Comparison of ENCODE assay signal across 8 mouse cellular contexts in genomic region chr15:88890751-88891675, GRCm38 (mm10). TPM values are rescaled to one million over a fixed set of nuclear protein-coding genes. Genes with fewer than 3 reads are reported as not detected.
DNase-seq lines count a peak whose midpoint lies in the region; ATAC-seq and TF ChIP-seq lines count a peak whose summit lies in the region.

No protein-coding gene starts in this region.

- peaks cover 24% of the 10 kb centered on the region for H3K27me3 ChIP-seq in heart, embryonic 13.5 days (replicated peaks)
- no peaks in the 10 kb centered on the region for H3K27me3 ChIP-seq in kidney, embryonic 16.5 days (ENCODE audit: insufficient read depth, low read length)
- H3K27me3 ChIP-seq in liver, embryonic 11.5 days (replicated peaks; ENCODE audit: control insufficient read depth, insufficient read depth, low read length): peaks cover 3% of the 10 kb centered on the region; the same call in 1 of the 2 replicates
- H3K27me3 ChIP-seq in myocyte (ENCODE audit: control insufficient read depth, insufficient read depth, insufficient read length): peaks cover 25% of the 10 kb centered on the region
- H3K27me3 ChIP-seq in stomach, embryonic 14.5 days (ENCODE audit: control insufficient read depth, insufficient read depth, low read length): no peaks in the 10 kb centered on the region

- H3K4me2 ChIP-seq in heart, embryonic 13.5 days: peak overlapping the region; percentile 99
- H3K4me2 ChIP-seq in kidney, embryonic 16.5 days (replicated peaks; ENCODE audit: low read depth, low read length): peak overlapping the region; percentile 98
- H3K4me2 ChIP-seq in liver, embryonic 11.5 days: peak overlapping the region; percentile 97
- H3K4me2 ChIP-seq in myocyte (ENCODE audit: low read depth): peak overlapping the region; percentile 78
- peak overlapping the region; percentile 94 for H3K4me2 ChIP-seq in stomach, embryonic 14.5 days (replicated peaks; ENCODE audit: low read depth, low read length)

- H3K9ac ChIP-seq in heart, embryonic 13.5 days: peak overlapping the region; percentile 83
- H3K9ac ChIP-seq in kidney, embryonic 16.5 days (replicated peaks; ENCODE audit: low read length): peak overlapping the region; percentile 71
- H3K9ac ChIP-seq in liver, embryonic 11.5 days (ENCODE audit: low read depth, low read length): peak overlapping the region; percentile 60
- H3K9ac ChIP-seq in stomach, embryonic 14.5 days (replicated peaks; ENCODE audit: low read depth, low read length): peak overlapping the region; percentile 55; the same call in 1 of the 2 replicates

- peak; percentile 83 for DNase-seq in CD4-positive helper T cell, adult 2 months (ENCODE audit: low read depth, low spot score)
- DNase-seq in brain, embryonic 14.5 days (ENCODE audit: low read depth): peak; percentile 90
- DNase-seq in liver, embryonic 11.5 days (ENCODE audit: low spot score): peak; percentile 82

- H3K27ac ChIP-seq in embryonic fibroblast, embryonic 13.5 days (ENCODE audit: insufficient read depth, low read length): no peak overlapping the region
- no peak overlapping the region for H3K27ac ChIP-seq in heart, embryonic 13.5 days (replicated peaks)
- no peak overlapping the region for H3K27ac ChIP-seq in kidney, embryonic 16.5 days (ENCODE audit: low read length)
- H3K27ac ChIP-seq in liver, embryonic 11.5 days (ENCODE audit: low read depth, low read length): no peak overlapping the region
- no peak overlapping the region for H3K27ac ChIP-seq in stomach, embryonic 14.5 days (ENCODE audit: low read length)

- no peaks in the 10 kb centered on the region for H3K36me3 ChIP-seq in heart, embryonic 13.5 days
- no peaks in the 10 kb centered on the region for H3K36me3 ChIP-seq in kidney, embryonic 16.5 days (ENCODE audit: insufficient read depth, low read length)
- no peaks in the 10 kb centered on the region for H3K36me3 ChIP-seq in liver, embryonic 11.5 days (ENCODE audit: control insufficient read depth, insufficient read depth, low read length)
- no peaks in the 10 kb centered on the region for H3K36me3 ChIP-seq in myocyte (ENCODE audit: control insufficient read depth, insufficient read depth)
- no peaks in the 10 kb centered on the region for H3K36me3 ChIP-seq in stomach, embryonic 14.5 days (ENCODE audit: control insufficient read depth, insufficient read depth, low read length)

- peak overlapping the region; percentile 41 for H3K4me3 ChIP-seq in embryonic fibroblast, embryonic 13.5 days (ENCODE audit: insufficient read depth, low read length)
- peak overlapping the region; percentile 65 for H3K4me3 ChIP-seq in heart, embryonic 13.5 days
- peak overlapping the region; percentile 57 for H3K4me3 ChIP-seq in kidney, embryonic 16.5 days (ENCODE audit: low read length)
- H3K4me3 ChIP-seq in liver, embryonic 11.5 days (ENCODE audit: low read depth, low read length): peak overlapping the region; percentile 59
- no peak overlapping the region for H3K4me3 ChIP-seq in myocyte
- H3K4me3 ChIP-seq in stomach, embryonic 14.5 days (ENCODE audit: low read depth, low read length): peak overlapping the region; percentile 43

- no peak overlapping the region for H3ac ChIP-seq in myocyte (ENCODE audit: control insufficient read depth, insufficient read length)

- no peaks in the 10 kb centered on the region for H3K9me3 ChIP-seq in heart, embryonic 13.5 days
- H3K9me3 ChIP-seq in kidney, embryonic 16.5 days (ENCODE audit: low read length): no peaks in the 10 kb centered on the region
- H3K9me3 ChIP-seq in liver, embryonic 11.5 days (ENCODE audit: control insufficient read depth, low read length): no peaks in the 10 kb centered on the region
- H3K9me3 ChIP-seq in stomach, embryonic 14.5 days (ENCODE audit: control insufficient read depth, low read depth, low read length): no peaks in the 10 kb centered on the region

- TF ChIP-seq CTCF in brain, embryonic 14.5 days (IDR thresholded peaks at IDR 0.05; ENCODE audit: borderline replicate concordance, extremely low read depth, insufficient read depth, insufficient read length): no peak
- no peak for TF ChIP-seq CTCF in embryonic fibroblast, embryonic 13.5 days (IDR thresholded peaks at IDR 0.05; ENCODE audit: borderline replicate concordance, insufficient read depth, low read length)

- no peaks in the 10 kb centered on the region for H3K4me1 ChIP-seq in embryonic fibroblast, embryonic 13.5 days (ENCODE audit: control insufficient read depth, insufficient read depth, low read length)
- peaks cover 14% of the 10 kb centered on the region for H3K4me1 ChIP-seq in heart, embryonic 13.5 days
- peaks cover 3% of the 10 kb centered on the region for H3K4me1 ChIP-seq in kidney, embryonic 16.5 days (ENCODE audit: insufficient read depth, low read length)
- H3K4me1 ChIP-seq in liver, embryonic 11.5 days (replicated peaks; ENCODE audit: control insufficient read depth, insufficient read depth, low read length): peaks cover 7% of the 10 kb centered on the region
- no peaks in the 10 kb centered on the region for H3K4me1 ChIP-seq in stomach, embryonic 14.5 days (ENCODE audit: control insufficient read depth, insufficient read depth, low read length)

- ATAC-seq in heart, embryonic 13.5 days (ENCODE audit: extremely low read depth, insufficient number of reproducible peaks, low FRiP score, low TSS enrichment): peak; percentile 67
- peak; percentile 93 for ATAC-seq in kidney, embryonic 16.5 days (ENCODE audit: low FRiP score, low TSS enrichment)
- peak; percentile 90 for ATAC-seq in liver, embryonic 11.5 days (replicated peaks; ENCODE audit: low FRiP score)
- peak; percentile 93 for ATAC-seq in stomach, embryonic 14.5 days (ENCODE audit: insufficient number of reproducible peaks, insufficient read depth, low FRiP score, low read depth)

- 0 out of 2 replicates have a peak, but pooled peaks have one; percentile 20 for TF ChIP-seq POLR2A in brain, embryonic 14.5 days (IDR thresholded peaks at IDR 0.05; ENCODE audit: borderline replicate concordance, extremely low read depth, insufficient read depth, insufficient read length, poor library complexity, severe bottlenecking)
- peak; percentile 85 for TF ChIP-seq POLR2A in embryonic fibroblast, embryonic 13.5 days (IDR thresholded peaks at IDR 0.05; ENCODE audit: low read depth, low read length)
- no peak for TF ChIP-seq POLR2A in myocyte (IDR thresholded peaks at IDR 0.05; ENCODE audit: insufficient read length, low read depth)

- 2% methylated on average over 31 of the region's 41 CpGs for WGBS in heart, embryonic 13.5 days
- WGBS in kidney, embryonic 16.5 days: 2% methylated on average over 41 of the region's 41 CpGs
- WGBS in liver, embryonic 11.5 days: 3% methylated on average over 41 of the region's 41 CpGs
- 1% methylated on average over 41 of the region's 41 CpGs for WGBS in stomach, embryonic 14.5 days

- H3K79me2 ChIP-seq in myocyte (ENCODE audit: control insufficient read depth, insufficient read depth): no peaks in the 10 kb centered on the region

TF ChIP-seq in myocyte, 11 proteins besides CTCF, POLR2A, EP300 and RAD21:
- TF ChIP-seq E2F4 (IDR thresholded peaks at IDR 0.05; ENCODE audit: insufficient read depth): no peak
- TF ChIP-seq POLR2AphosphoS2 (IDR thresholded peaks at IDR 0.05; ENCODE audit: insufficient read length, low read depth): no peak
- TF ChIP-seq MYOG (IDR thresholded peaks at IDR 0.05; ENCODE audit: control insufficient read depth in 1 of 3, insufficient read depth in 1 of 3, insufficient read length in 2 of 3, low read depth in 2 of 3): no peak
- TF ChIP-seq SRF (IDR thresholded peaks at IDR 0.05; ENCODE audit: control insufficient read depth, insufficient read length, low read depth): no peak
- no peak for TF ChIP-seq TCF3 (IDR thresholded peaks at IDR 0.05; ENCODE audit: insufficient read length, low read depth)
- no peak for TF ChIP-seq MYOD1 (IDR thresholded peaks at IDR 0.05; ENCODE audit: control insufficient read depth in 1 of 3, insufficient read length in 2 of 3, low read depth in 2 of 3)
- no peak for TF ChIP-seq REST (IDR thresholded peaks at IDR 0.05; ENCODE audit: insufficient read depth, insufficient read length)
- TF ChIP-seq MAX (IDR thresholded peaks at IDR 0.05; ENCODE audit: low read depth): no peak
- no peak for TF ChIP-seq CEBPB (IDR thresholded peaks at IDR 0.05; ENCODE audit: insufficient read depth, poor library complexity, severe bottlenecking)
- TF ChIP-seq TCF12 (IDR thresholded peaks at IDR 0.05; ENCODE audit: insufficient read depth, poor library complexity, severe bottlenecking): no peak
- TF ChIP-seq USF1 (IDR thresholded peaks at IDR 0.05; ENCODE audit: low read depth): no peak

RNA-seq across cellular contexts. Expression of gene Pim3, which starts 29.0 kb away (rescaled TPM):
- 14.7 and 18.5 TPM in 2 replicates for polyA plus RNA-seq in brain, embryonic 14.5 days (2012; rRNA removed)
- polyA plus RNA-seq in embryonic fibroblast, embryonic 13.5 days (2011; ENCODE audit: insufficient read length, low read depth, missing spikeins): 9.6 and 11.6 TPM in 2 replicates
- polyA plus RNA-seq in heart, embryonic 13.5 days (2015; fragmentation: Nextera tagmentation; extraction: Ambion mirVana): 51.8 and 57.0 TPM in 2 replicates
- 59.6 and 77.7 TPM in 2 replicates for polyA plus RNA-seq in kidney, embryonic 16.5 days (2015; fragmentation: Nextera tagmentation; extraction: Ambion mirVana)
- 34.0 and 35.9 TPM in 2 replicates for polyA plus RNA-seq in liver, embryonic 11.5 days (2014; fragmentation: Nextera tagmentation; extraction: Ambion mirVana)
- 26.9 TPM for polyA plus RNA-seq in myocyte (2012; fragmentation: generic; extraction: Trizol)
- polyA plus RNA-seq in stomach, embryonic 14.5 days (2014; fragmentation: Nextera tagmentation; extraction: Ambion mirVana): 35.9 and 38.4 TPM in 2 replicates
